Mouse (Mus musculus) liver, embryonic 14.5 days (tissue): Measurements from ENCODE around the gene Zmynd8. TPM values are rescaled to one million over a fixed set of nuclear protein-coding genes. Genes with fewer than 3 reads are reported as not detected.
A peak's percentile ranks its signal among the peaks of the same experiment; 100 is the strongest.

Experiments
- ATAC-seq: fragments of 200-750 bp; cut with Nextera tagmentation; 2 replicates; pipeline ENCODE4 v1.8.0; 2017; ENCODE audit warnings: moderate number of reproducible peaks, mild to moderate bottlenecking, moderate library complexity; ENCODE audit not compliant: insufficient read depth
- DNase-seq, 3 experiments: peaks; one replicate each; pipeline ENCODE4 v3.0.0-alpha.2; 2012 to 2013; ENCODE audit warnings: low read depth in 3 of 3, low spot score in 3 of 3
- H3K27ac ChIP-seq: fragments of 300-500 bp; sonication (generic); 2 replicates; pipeline ENCODE4 v1.5.1; 2014; ENCODE audit warnings: moderate library complexity, mild to moderate bottlenecking, control low read depth, inconsistent platforms
- H3K27me3 ChIP-seq: fragments of 300-500 bp; sonication (generic); 2 replicates; pipeline ENCODE4 v1.6.1; 2014; ENCODE audit warnings: mild to moderate bottlenecking, low read length, moderate library complexity; ENCODE audit not compliant: control insufficient read depth, insufficient read depth
- H3K36me3 ChIP-seq: fragments of 300-500 bp; sonication (generic); replicated peaks from 2 replicates; pipeline ENCODE4 v1.6.1; 2014; ENCODE audit warnings: low read depth; ENCODE audit not compliant: control insufficient read depth, insufficient read depth
- H3K4me1 ChIP-seq, 2 experiments: fragments of 200-500 bp in 1 of 2; fragments of 300-500 bp in 1 of 2; sonication (generic) in 1 of 2; replicated peaks; 2 replicates each; pipeline ENCODE4 v1.6.1; 2012 to 2014; ENCODE audit warnings: antibody characterized with exemption in 1 of 2, inconsistent platforms in 1 of 2, low read length in 1 of 2; ENCODE audit not compliant: control insufficient read depth in 2 of 2, insufficient read depth in 2 of 2
- H3K4me2 ChIP-seq: fragments of 300-500 bp; sonication (generic); 2 replicates; pipeline ENCODE4 v1.6.1; 2014; ENCODE audit warnings: low read depth, mild to moderate bottlenecking, control low read depth, moderate library complexity
- H3K4me3 ChIP-seq, 2 experiments: fragments of 200-500 bp in 1 of 2; fragments of 300-500 bp in 1 of 2; sonication (generic) in 1 of 2; 2 replicates each; pipeline ENCODE4 v1.5.1; 2012 to 2014; ENCODE audit warnings: low read depth in 2 of 2, low read length in 2 of 2, mild to moderate bottlenecking in 2 of 2, control low read depth in 1 of 2, inconsistent platforms in 1 of 2, moderate library complexity in 1 of 2; ENCODE audit not compliant: insufficient read depth in 1 of 2
- H3K9ac ChIP-seq: fragments of 300-500 bp; sonication (generic); replicated peaks from 2 replicates; pipeline ENCODE4 v1.6.1; 2014; ENCODE audit warnings: mild to moderate bottlenecking, control low read depth, moderate library complexity
- H3K9me3 ChIP-seq: fragments of 300-500 bp; sonication (generic); 2 replicates; pipeline ENCODE4 v1.6.1; 2016; ENCODE audit warnings: low read length, mixed read lengths; ENCODE audit not compliant: control insufficient read depth
- CTCF ChIP-seq: IDR thresholded peaks from 2 replicates; pipeline ENCODE4 v1.5.1; 2016; ENCODE audit warnings: antibody characterized with exemption, low read depth, control low read depth
- EP300 ChIP-seq: IDR thresholded peaks from 2 replicates; pipeline ENCODE4 v1.6.1; 2016; ENCODE audit warnings: antibody characterized with exemption, low read depth
- WGBS: fragments of 180-500 bp; shearing (Covaris S2); extraction: QIAGEN DNeasy Blood & Tissue Kit; methylation state at CpG from one replicate; pipeline ENCODE4 v1.1.7; 2014; ENCODE audit not compliant: insufficient replicate concordance; 5-methylcytosine and 5-hydroxymethylcytosine counted together
- polyA plus RNA-seq, 2 experiments: library from polyadenylated mRNA; depleted of rRNA in 1 of 2; stranded (reverse) in 1 of 2; unstranded in 1 of 2; fragments of >200 nt; fragmentation: Nextera tagmentation in 1 of 2; extraction: Ambion mirVana in 1 of 2; gene quantifications; 2 replicates each; pipeline versions ENCODE4 v1.2.1 to v1.2.3; 2012 to 2014

Gene Zmynd8
- polyA plus RNA-seq, 2 experiments, result 16.3 to 17.7 TPM

- Histone ChIP-seq H3K27me3 (no peaks in the 10 kb centered on the region), H3K9ac (no peak overlapping the region), H3K27ac (no peak overlapping the region), H3K4me3 (no peak overlapping the region), H3K4me2 (no peak overlapping the region), H3K9me3 (no peaks in the 10 kb centered on the region), H3K4me1 (no peaks in the 10 kb centered on the region), H3K36me3 (peaks cover 42% of the 10 kb centered on the region)
- no peak for ATAC-seq
- no peak for DNase-seq
- WGBS, result 83% methylated on average over 6 of the region's 6 CpGs
- no peak for TF ChIP-seq CTCF
- TF ChIP-seq EP300, result no peak
Measured at GRCm38 (mm10) chr2:165818570-165818969, 80.2 kb downstream of the Zmynd8 start.

GRCm38 (mm10) chr2:165817437-165817836 lies 81.4 kb downstream of the Zmynd8 start:
- Histone ChIP-seq H3K4me1 (no peaks in the 10 kb centered on the region), H3K9ac (no peak overlapping the region), H3K27me3 (no peaks in the 10 kb centered on the region), H3K4me2 (no peak overlapping the region), H3K4me3 (no peak overlapping the region), H3K9me3 (no peaks in the 10 kb centered on the region), H3K27ac (no peak overlapping the region), H3K36me3 (peaks cover 40% of the 10 kb centered on the region)
- DNase-seq (no peak), ATAC-seq (no peak)
- TF ChIP-seq EP300 (no peak), CTCF (no peak)
- 91% methylated on average over 10 of the region's 10 CpGs for whole genome bisulfite sequencing

GRCm38 (mm10) chr2:165815103-165815880 lies 83.5 kb downstream of the Zmynd8 start:
- no peak overlapping the region for H3K27ac ChIP-seq
- no peak overlapping the region for H3K4me3 ChIP-seq
- H3K4me1 ChIP-seq, result no peaks in the 10 kb centered on the region
- DNase-seq (no peak), ATAC-seq (no peak)
- no peaks in the 10 kb centered on the region for H3K27me3 ChIP-seq
- TF ChIP-seq EP300, result no peak
- TF ChIP-seq CTCF, result no peak
- peaks cover 60% of the 10 kb centered on the region for H3K36me3 ChIP-seq
- no peaks in the 10 kb centered on the region for H3K9me3 ChIP-seq
- no peak overlapping the region for H3K9ac ChIP-seq
- 83% methylated on average over 27 of the region's 28 CpGs for WGBS
- no peak overlapping the region for H3K4me2 ChIP-seq

- no peak for DNase-seq
- WGBS, result 90% methylated on average over 8 of the region's 8 CpGs
- Histone ChIP-seq H3K4me1 (no peaks in the 10 kb centered on the region), H3K4me3 (no peak overlapping the region), H3K4me2 (no peak overlapping the region), H3K27ac (no peak overlapping the region), H3K27me3 (no peaks in the 10 kb centered on the region), H3K36me3 (peaks cover 67% of the 10 kb centered on the region), H3K9me3 (no peaks in the 10 kb centered on the region), H3K9ac (no peak overlapping the region)
- ATAC-seq, result no peak
- TF ChIP-seq EP300 (no peak), CTCF (no peak)
Measured at GRCm38 (mm10) chr2:165812889-165813288, 85.9 kb downstream of the Zmynd8 start.

- no peak overlapping the region for H3K4me2 ChIP-seq
- peaks cover 74% of the 10 kb centered on the region for H3K36me3 ChIP-seq
- H3K4me3 ChIP-seq, result no peak overlapping the region
- ATAC-seq (no peak), DNase-seq (no peak)
- no peak overlapping the region for H3K9ac ChIP-seq
- WGBS, result 75% methylated on average over 5 of the region's 5 CpGs
- TF ChIP-seq CTCF (peak; percentile 76), EP300 (no peak)
- H3K27ac ChIP-seq, result no peak overlapping the region
- no peaks in the 10 kb centered on the region for H3K4me1 ChIP-seq
- H3K9me3 ChIP-seq, result no peaks in the 10 kb centered on the region
- no peaks in the 10 kb centered on the region for H3K27me3 ChIP-seq
Measured at GRCm38 (mm10) chr2:165811536-165811935, 87.3 kb downstream of the Zmynd8 start.
